Mouse (Mus musculus): ENCODE measurements around the gene Rab44.
"Not testable (repeated sequence)": the region's sequence is repeated elsewhere in the genome, so short reads cannot be mapped to it uniquely, and the experiment has no call there.

The Rab44 gene

DNA sequence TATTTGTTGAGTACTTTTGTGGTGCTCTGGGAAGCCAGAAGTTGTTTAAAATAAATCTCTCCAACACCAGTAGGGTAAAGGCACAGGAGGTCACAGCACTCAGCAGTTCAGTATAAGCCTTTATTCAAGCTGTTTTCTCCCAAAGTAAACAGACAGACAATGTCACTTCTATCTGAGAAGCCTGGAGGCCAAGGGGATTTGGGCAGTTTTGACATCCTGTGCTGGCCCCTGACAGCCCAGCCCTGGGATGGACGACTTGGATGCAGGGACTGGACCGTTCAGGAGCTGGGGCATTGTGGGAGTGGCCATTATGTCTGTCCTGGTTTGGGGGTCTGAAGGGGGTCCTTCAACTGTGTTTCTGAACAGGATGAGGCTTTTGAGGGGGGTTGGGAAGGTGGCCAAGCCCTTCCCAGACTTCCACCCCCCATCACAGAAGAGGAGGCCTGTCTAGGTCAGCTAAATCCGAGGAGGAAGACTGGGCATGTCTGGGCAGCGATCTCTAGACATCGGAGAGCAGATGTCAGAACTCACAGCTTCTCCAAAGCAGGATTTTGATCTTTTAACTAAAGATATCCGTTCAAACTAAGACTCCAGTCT is 22.5 kb upstream of the Rab44 start:
- no peak for DNase-seq (ENCODE audit: low read depth, low spot score)

DNA sequence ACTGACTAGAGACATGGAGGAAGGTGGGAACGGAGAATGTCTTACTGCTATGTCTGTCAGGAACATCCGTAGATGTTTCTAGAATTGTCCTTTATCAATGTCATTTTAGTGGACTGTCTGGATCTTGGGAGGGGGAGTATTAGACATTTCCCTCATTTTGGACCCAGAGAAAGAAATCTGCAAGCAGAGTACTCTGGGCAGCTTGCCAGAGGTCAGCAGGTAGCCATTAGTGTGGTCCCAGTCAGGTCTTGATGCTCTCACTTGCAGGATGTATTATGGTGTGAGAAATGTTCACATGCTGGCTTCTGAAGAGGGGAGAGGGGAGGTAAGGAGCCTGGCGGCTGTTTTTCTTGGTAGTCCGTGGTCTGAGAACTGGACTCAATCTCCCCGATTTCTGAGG is 21.4 kb upstream of the Rab44 start:
- DNase-seq (ENCODE audit: low read depth, low spot score), result no peak

DNA sequence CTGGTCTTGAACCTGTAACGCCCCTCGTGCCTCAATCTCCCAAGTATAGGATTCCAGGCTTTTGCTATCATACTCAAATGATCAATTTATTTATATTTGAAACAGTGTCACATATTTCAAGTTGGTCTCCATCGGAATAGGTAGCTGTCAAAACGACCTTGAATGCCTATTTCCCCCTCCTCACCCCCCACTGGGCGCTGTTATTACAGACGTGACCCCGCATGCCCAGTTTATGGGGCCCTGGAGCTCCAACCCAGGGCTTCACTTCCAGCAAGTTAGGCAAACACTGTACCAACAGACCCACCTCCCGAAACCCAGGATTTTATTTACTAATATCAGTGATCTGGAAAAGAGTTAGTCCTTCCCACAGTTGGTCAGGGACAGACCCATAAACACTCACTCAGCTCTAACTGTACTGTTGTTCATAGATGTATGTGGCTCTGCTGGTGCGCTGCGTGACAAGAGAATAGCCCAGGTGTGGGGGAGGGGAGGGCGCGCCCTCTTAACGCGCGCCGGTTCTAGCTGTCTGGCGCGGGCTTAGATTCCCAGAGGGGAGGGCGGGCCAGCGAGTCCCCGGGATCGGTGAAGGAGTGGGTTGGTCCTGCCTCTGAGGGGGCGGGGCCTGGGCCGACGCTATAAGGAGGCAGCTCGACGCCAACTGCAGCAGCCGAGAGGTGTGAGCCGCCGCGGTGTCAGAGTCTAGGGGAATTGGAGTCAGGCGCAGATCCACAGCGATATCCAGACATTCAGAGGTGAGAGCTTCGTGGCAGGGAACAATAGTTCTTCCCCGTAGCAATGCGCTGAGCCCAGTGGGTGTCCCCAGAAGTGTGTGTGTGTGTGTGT is 20.6 kb upstream of the Rab44 start:
- peak; percentile 39 for DNase-seq (ENCODE audit: low read depth, low spot score)

DNA sequence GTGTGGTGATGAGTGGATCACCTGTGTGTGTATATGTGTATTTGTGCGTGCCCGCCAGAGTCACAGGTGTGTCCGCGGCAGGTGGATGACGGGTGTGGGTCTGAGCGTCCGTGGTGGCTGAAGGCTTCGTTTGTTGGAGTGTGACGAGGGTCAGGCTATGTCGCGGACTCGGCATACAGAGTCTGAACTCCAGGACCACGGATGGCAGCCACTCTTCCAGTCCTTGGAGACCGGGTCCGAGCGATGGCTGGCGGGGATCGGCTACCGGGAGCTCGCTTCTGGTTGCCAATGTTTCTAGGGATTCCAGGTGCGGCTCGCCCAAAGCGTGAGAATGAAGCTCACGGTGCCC is 20.0 kb upstream of the Rab44 start:
- DNase-seq (ENCODE audit: low read depth, low spot score), result no peak

DNA sequence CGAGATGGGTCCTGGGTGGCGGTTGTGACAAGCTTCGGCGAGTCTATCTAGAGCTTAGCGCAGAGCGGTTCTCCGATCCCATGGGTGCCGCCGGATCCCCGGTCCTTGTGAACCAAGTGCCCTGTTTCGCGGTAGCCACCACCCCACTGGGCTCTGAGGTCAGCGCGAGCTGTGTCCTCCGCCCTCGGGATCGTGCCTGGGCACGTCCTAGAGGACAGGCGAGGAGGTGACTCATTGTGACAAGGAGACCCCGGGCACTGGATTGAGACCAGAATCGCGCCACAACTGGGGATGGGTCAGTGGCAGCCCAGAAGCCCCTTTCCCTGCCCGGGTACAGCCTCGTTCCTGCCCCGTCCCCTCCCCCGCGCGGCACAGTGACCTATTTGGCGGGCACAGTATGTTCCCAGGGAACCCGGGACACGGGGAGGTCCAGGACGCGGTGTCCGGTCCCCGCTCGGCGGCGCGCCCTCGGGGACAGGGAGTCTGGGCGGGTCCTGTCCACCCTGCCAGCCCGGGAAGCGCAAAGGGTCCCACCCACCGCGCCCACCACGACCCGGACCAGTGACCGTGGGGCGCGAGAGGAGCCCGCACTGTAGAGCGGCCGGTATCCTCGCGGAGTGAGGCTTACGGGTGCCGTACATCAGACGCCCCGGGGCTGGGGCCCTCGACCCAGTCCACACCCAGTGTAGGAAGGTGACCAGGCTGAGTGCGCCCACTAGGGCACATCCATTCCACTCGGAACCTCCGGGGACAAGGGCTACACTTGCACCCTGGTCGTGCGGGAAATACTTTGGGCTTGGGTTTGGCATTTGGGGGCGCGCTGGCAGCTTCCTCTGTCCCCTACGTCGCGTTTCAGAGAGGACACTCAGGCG is 19.4 kb upstream of the Rab44 start:
- DNase-seq (ENCODE audit: low read depth, low spot score), result no peak

DNA sequence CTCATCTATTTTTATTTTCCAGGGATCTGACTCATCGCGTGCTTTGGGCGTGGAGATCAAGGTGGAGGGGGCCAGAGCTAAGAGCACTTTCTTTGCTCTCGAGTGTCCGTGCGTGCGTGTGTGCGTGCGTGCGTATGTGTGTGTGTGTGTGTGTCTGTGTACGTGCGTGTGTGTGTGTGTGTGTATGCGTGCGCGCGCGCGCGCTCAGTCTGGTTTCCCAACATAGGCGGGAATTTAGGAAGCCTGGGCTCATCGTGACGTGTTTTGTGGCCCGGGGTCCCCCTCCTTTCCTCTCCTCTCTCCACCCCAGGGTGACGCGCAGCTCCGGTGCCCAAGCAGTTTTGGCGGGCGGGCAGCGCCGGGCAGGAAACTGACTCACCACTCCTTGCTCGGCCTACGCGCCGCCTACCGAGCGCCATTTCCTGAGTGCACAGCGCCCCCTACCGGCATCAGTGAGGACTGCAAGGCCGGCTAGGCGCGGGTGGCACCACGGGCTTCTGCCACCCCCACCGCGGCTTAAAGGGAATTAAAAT is 18.7 kb upstream of the Rab44 start:
- peak; percentile 77 for DNase-seq (ENCODE audit: low read depth, low spot score)

DNA sequence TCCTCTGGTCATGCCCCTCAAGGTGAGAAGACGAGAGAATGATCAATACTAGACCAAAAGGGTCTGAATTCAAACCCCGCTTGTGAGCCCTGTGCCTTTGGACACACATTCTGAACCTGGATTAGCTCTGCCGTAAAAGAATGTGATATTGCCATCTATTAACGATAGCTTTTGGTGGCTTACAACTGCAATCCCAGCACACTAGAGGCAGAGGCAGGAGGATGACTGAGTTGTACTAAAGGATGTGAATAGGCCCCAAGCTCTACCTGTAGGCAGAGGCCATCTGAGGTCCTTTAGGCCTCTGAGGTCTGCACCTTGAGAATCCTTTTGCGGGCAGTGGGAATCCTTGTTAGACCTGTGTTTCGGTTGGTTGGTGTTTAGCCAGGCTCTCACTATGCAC is 17.7 kb upstream of the Rab44 start:
- DNase-seq (ENCODE audit: low read depth, low spot score), result no peak

DNA sequence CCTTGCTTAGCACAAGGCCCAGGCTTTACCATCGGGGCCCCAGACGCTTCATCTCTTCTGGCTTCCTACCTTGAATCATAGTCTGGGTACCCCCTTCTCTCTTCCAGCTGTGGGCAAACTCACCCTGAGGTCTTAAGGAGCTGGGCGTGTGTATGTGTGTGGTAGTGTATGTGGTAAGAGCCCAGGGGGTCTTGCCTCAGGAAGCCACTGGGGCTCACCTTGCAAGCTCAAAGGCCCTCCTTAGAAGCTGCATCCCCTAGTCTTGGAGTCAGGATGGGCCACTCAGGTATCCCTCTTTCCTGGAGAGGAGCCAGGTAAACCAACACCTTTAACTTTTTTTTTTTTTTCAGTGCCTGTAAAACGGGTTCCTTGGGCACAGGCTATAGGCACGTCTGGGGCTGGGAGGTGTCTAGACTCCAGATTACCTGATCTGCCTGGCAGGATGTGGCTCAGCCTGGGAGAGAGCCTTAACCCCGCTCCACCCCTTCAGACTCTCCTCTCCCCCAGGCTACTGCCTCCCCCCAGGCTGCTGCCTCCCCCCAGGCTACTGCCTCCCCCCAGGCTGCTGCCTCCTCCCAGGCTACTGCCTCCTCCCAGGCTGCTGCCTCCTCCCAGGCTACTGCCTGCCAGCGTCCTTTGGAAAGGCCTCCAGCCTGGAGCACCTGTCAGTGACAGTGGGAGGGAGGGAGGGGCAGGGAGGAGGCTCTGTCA is 16.9 kb upstream of the Rab44 start:
- no peak for DNase-seq (ENCODE audit: low read depth, low spot score)

DNA sequence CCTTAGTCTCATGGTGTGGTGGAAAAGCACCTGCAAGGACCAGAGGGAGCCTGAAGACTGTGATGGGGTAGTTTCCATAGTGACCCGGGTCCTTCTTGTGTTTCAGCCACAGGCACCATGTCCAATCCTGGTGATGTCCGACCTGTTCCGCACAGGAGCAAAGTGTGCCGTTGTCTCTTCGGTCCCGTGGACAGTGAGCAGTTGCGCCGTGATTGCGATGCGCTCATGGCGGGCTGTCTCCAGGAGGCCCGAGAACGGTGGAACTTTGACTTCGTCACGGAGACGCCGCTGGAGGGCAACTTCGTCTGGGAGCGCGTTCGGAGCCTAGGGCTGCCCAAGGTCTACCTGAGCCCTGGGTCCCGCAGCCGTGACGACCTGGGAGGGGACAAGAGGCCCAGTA is 15.7 kb upstream of the Rab44 start:
- no peak for DNase-seq (ENCODE audit: low read depth, low spot score)

DNA sequence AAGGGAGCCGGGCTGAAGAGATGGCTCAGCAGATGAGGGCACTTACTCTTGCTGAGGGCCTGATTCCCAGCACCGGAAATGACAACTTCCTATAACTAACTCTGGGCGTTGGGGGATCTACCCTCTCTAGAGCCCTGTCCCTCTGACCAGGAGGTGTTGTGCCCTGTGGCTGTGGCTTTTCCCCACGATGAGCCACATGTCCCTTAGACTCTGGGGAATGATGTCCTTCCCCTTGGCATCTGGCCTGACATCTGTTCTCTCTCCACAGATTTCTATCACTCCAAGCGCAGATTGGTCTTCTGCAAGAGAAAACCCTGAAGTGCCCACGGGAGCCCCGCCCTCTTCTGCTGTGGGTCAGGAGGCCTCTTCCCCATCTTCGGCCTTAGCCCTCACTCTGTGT is 14.9 kb upstream of the Rab44 start:
- no peak for DNase-seq (ENCODE audit: low read depth, low spot score)

DNA sequence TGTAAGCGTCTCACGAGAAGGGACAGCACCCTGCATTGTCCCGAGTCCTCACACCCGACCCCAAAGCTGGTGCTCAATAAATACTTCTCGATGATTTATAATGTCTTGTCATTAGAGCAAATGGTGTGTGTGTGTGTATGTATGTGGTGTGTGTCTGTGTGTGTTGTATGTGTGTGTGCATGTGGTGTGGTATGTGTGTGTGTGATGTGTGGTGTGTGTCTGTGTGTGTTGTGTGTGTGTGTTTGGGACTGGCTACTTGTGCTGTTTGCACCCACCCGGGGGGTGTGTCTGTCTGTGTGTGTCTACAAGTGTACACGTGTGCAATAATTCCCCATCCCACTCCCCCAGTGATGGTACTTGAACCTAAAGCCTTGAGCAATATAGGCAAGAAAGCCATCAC is 13.3 kb upstream of the Rab44 start:
- DNase-seq (ENCODE audit: low read depth, low spot score), result no peak

DNA sequence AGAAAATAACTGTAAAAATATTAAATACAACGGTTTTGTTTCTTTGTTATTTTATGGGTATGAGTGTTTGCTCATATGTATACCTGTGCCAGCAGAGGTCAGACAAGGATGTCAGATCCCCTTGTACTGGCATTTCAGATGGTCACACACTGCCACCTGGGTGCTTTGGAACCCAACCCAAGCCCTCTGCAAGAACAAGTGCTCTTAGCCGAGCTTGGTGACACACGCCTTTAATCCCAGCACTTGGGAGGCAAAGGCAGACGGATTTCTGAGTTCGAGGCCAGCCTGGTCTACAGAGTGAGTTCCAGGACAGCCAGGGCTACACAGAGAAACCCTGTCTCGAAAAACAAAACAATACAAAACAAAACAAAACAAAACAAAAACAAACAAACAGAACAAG is 3.6 kb upstream of the Rab44 start:
- DNase-seq (ENCODE audit: low read depth, low spot score), result not testable (repeated sequence)

DNA sequence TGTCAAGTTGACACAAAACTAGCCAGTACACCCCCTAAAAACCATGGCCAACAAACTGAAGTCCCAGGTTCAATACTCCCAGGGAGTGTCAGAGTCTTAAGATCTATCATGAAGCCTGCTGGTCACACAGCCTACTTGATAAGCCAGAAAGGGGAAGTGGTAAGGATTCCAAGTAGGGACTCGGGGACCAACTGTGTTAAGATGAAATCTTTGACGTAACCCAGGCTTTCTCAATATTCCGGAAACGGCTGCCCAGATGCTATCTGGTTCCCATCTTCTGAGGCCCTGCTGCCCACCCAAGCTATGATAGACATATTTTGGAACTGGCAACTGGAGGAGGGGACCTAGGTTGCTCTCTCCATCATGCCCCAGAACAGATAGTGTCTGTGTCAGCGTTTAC is 2.6 kb upstream of the Rab44 start:
- no peak for DNase-seq (ENCODE audit: low read depth, low spot score)

DNA sequence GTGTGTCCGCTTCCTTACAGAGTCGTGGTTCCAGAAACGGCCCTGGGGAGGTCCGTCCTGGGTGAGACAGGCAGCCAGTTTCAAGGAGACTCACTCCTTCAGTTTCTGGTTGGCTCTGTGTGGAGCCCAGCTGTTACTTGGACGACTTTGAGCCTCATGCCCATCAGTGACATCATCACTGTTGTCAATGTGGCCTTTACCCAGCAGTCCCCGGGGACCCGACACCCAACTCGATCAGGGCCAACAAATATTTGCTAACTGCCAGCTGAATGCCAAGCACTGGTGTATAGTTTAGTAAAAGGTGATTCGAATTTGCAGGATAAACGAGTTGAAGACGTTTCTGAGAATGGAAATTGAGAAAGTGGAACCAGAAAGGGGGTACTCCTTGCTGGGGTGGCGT is 2.1 kb downstream of the Rab44 start:
- no peak for DNase-seq (ENCODE audit: low read depth, low spot score)

DNA sequence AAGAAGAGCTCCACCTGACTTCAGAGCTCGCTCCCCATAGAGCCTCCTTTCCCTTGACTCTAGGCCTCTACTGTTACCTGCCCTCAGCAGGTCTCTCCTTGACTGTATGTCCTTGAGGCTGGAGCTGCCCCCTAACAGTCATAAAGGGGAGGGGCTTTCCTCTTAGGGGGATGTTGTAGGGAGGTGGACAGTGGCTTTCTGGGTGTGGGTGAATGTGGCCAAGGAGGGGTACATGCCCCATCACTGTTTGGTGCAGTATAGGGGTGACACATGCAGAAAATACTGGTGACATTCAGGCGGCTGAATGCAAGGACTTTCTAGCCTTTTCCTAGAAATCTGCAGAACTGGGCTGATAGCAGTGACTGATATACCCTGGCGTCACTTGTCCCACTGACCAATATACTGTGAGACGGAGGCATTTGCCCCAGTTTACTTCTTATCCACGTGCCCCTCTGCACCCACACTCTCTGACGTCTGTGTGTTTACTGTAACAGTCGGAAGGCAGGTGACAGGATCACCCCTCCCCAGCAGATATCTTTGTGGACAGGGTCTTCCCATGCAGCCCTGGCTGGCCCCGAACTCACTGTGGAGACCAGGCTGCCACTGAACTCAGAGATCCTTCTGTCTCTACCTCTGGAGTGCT is 3.2 kb downstream of the Rab44 start:
- DNase-seq (ENCODE audit: low read depth, low spot score), result no peak

DNA sequence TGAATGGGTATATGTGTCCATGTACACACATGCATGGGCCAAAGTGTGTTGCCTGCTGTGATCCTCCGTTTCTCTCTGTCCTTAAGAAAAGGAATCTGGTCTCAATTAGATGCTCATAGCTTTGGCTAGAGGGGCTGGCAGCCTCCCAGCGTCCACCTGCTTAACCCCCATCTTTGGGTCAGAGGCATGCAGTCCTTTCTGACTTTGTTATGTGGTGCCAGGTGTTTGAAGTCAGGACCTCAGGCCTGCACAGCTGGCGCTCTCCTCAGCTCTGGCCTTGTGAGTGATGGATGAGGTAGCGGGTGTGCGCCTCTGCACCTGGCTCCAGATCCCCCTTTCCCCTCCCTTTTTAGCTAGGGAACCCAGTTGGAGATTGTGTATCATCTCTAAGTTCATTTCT is 4.1 kb downstream of the Rab44 start:
- no peak for DNase-seq (ENCODE audit: low read depth, low spot score)

DNA sequence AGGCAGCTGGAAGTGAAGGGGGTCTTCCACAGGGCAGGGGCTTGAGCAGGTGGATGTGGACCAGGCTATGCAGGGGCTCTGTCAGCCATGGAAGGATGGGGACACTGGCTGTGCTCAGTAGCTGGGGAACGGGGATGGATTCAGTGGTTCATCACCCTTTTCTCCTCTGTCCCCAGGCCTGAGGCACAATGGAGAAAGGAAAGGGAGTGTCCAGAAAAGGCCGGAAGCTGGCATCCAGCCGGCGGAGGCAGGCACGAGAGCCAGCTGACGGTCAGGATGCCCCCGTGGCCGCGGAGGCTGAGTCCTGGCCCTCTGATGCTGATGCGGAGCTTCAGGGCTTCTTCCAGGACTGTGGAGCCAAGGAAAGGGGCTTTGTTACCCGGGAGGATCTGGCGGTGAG is 6.7 kb downstream of the Rab44 start:
- no peak for DNase-seq (ENCODE audit: low read depth, low spot score)

DNA sequence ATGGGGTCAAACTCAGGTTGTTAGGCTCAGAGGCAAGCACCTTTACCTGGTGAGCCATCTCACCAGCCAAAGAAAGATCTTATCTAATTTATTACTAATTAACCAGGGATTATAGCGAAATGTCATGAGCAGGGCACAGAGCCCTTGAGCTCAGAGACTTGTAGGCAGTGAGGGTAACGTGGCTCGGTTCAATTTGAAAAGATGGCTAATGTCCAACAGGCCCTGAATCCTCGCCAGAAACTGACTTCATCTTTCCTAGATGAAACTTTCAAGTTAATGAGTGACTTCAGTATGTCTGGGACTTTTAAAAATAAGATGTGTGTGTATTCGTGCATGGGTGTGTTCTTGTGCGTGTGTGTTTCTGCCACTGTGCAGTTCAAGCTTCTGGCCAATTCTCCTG is 8.9 kb downstream of the Rab44 start:
- DNase-seq (ENCODE audit: low read depth, low spot score), result no peak

DNA sequence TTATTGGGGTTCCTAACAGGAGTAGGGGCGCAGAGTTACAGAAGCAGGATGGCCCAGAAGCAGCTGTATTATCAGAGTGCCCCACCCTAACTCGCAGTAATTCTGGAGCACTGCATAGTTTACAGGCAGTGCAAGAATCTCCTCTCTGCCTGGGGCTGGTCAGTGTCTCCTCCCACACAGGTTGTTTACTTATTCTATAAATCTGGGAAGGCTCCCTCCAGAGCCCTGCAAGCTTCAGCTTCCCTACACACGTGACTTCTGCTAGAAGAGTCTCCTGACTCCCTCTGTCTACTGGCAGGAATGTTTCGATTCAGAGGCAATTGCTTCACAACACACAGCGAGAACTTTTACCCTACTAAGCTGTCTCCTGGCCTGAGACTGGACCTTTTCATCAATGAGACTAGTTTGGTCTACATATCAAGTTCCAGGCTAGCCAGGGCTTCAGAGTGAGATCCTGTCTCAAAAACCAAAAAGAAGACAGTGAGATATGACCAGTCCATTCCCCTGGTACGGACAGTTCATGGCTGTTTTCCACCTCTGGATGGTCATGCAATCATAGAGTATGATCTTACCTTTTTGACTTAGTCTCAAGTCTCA is 9.7 kb downstream of the Rab44 start:
- DNase-seq (ENCODE audit: low read depth, low spot score), result no peak

DNA sequence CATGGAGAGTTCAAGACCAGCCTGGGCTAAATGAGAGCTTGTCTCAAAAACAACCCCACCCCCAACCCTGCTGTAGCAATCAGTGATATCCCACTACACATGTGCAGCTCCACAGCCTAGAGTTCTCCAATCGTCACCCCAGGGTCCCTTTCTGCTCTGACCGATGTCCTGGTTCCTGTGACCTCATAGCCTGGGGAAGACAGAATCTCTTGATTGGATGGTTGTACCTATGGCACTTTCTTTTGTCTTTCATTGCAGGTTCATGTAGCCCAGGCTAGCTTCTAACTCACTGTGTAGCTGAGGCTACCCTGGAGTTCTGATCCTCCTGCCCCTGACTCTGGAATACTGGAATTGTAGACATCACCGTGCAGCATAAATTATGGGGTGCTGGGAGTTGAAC is 12.6 kb downstream of the Rab44 start:
- DNase-seq (ENCODE audit: low read depth, low spot score), result no peak

DNA sequence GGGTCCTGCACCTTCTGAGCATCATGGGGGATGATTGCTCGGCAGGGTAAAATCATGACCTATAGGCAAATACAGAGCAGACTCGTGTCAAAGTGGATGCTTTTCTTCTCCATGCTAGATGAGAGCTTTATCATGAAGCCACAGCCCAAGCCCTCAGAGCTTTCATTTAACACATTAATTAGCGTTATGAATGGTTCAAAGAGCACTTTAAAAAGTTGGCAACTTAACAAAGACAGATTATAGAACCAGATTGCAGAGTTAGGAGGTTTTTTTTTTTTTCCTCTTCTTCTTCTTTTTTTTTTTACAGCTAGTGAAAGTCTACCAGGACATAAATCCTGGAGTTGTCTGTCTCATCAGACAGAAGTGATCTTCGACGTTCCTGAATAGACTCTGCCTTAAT is 15.4 kb downstream of the Rab44 start:
- DNase-seq (ENCODE audit: low read depth, low spot score), result no peak
